Mouse (Mus musculus) spleen, postnatal 4 days (tissue): ENCODE results near the gene Hist1h1b.
"Not testable (repeated sequence)": the region's sequence is repeated elsewhere in the genome, so short reads cannot be mapped to it uniquely, and the experiment has no call there.

Experiments
- DNase-seq, 2 experiments: peaks; one replicate each; pipeline ENCODE4 v3.0.0; 2022; ENCODE audit warnings: low spot score in 2 of 2

Gene Hist1h1b

DNA sequence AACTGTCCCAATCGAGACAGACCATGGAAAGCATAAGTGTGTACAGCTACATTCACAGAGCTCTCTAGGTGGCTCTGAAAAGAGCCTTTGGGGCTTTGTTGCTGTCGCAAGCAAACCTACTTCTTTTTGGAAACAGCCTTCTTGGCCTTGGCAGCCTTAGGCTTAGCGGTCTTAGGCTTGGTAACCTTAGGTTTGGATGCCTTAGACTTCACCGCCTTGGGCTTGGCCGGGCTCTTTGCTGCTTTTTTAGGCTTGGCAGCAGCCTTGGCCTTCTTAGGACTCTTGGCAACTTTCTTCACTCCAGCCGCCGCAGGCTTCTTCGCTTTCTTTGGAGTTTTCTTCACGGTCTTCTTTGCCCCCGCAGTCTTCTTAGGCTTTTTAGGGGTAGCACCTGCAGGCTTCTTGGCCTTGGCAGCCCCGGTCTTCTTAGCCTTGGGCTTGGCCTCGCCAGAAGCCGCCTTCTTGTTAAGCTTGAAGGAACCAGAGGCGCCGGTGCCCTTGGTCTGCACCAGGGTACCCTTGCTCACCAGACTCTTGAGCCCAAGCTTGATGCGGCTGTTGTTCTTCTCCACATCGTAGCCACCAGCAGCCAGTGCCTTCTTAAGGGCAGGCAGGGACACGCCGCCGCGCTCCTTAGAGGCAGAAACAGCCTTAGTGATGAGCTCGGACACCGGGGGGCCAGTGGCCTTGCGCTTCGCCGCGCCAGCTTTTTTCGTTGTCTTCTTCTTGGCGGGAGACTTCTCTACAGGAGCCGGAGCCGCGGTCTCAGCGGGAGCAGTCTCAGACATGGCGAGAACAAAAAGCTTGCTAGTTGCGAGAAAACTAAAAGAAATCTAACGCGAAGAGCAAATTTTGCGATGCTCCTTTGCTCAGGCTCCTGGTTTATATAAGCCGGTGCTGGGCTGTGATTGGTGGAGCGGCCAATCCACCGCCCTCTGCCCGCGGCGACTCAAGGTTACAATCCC, at the start of gene Hist1h1b:
Hist1h1b (minus strand) TSS at position 859 of the 965 bp plus-strand sequence.
- DNase-seq, result peak; percentile 88 to 95

DNA sequence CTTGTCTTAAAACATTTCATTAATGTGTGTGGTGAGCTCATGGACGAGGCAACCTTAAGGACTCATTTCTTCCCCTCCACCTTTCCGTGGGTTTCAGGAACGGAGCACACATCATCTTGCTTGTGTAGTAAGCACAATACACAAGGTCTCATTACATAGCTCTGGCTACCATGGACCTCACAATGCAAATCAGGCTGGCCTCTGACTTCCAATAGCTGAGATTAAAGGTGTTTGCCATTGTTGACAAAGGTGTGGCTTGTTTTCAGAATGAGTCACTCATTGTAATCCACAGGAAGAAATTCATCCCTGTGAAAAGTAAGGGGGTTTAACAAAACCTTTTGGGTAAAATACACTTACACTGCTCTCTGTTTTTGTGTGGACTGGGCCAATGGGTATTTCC, 48.1 kb upstream of the Hist1h1b start:
- DNase-seq, result peak in 1 of 2 experiments; percentile 35

DNA sequence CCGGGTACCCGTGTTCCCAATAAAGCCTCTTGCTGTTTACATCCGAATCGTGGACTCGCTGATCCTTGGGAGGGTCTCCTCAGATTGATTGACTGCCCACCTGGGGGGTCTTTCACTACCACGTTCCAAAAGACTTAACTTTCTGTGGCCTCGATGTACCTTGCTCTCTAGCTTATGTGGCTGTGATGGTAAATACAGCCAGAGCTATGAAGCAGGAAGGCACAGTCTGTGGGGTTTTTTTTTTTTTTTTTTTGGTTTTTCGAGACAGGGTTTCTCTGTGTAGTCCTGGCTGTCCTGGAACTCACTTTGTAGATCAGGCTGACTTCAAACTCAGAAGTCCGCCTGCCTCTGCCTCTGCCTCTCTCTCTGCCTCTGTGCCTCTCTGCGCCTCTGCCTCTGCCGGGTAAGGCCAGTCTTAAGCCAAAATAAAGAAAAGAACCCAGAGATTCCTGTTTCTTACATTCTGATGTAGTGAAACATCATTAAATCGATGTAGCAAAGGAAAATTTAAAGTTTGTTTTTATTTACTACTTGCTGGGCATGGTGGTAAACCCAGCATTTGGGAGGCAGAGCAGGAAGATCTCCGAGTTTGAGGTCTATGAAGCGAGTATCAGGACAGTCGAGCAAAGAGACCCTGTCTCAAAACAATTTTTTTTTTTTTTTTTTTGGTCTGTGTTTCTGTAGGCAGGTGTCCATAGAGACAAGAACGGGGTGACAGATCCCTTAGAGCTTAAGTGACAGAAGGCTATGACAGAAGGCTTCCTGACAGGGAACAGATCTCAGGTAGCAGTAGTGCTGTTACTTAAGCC, 39.9 kb upstream of the Hist1h1b start:
- DNase-seq, result not testable (repeated sequence)

DNA sequence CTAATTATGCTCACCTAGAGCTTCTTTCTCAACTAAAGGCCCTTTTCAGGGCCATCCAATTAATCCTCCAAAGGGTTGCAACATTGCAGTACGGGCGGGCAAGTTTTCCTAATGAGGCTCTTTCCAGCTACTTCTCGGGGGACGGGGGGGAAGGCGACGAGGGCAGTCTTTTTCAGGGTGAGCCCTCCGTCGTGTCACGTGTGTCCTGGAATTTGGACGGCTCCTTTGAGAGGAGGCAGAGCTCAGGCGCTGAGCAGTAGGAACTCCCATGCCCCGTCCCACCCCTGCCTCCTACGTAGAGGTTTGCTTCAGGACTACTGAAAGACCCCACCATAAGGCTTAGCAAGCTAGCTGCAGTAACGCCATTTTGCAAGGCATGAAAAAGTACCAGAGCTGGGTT, 31.7 kb upstream of the Hist1h1b start:
- peak; percentile 26 to 59 for DNase-seq

DNA sequence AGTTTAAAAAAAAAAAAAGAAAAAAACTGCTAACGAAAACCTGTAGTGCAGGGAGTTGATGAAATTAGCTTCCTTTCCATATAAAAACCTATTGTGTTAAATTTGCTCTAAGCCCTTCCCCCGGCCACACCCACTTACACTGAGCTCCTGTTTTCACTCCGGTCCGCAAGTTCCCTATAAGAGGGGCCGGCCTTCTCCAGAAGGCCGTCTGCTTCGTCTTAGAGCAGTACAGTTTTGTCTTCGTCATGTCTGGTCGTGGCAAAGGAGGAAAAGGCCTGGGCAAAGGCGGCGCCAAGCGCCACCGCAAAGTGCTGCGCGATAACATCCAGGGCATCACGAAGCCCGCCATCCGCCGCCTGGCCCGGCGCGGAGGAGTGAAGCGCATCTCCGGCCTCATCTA, 31.1 kb upstream of the Hist1h1b start, which contains the start of gene Hist1h4m:
Hist1h4m (plus strand) TSS at position 208 of the 400 bp plus-strand sequence.
- peak; percentile 64 to 78 for DNase-seq

DNA sequence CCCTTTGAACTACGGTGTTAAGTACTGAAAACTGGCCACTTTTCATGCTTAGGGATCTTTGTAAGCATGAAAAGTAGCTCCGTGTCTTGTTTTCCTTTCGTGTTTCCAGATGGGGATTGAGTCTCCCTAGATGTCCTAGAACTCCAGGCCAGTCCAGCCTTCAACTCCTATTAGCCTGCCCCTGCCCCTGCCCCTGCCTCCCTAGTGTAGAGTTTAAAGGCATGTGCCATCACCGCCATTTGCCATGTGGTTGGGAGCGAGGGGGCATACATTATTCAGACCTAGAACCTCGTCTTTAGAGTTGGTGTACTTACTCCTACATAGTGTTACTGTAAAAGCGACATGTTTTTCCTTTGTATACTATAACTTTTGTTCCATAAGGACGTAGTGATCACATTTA, 30.6 kb upstream of the Hist1h1b start:
- not testable (repeated sequence) for DNase-seq

DNA sequence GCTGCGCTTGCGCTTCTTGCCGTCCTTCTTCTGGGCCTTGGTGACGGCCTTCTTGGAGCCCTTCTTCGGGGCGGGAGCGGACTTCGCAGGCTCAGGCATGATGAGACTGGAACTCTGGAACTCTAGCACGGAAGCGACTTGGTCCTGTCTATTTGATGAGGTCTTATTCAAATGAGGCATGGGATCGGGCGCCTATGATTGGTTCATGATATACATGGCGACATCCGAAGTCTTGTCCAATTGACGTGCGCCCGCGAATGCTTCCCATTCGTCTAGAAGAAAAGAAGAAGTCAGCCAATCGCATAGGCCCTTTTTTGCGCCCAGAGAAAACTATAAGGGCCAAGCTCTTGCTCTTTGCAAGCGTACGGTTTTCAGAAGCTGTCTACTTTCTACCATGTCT, 29.6 kb upstream of the Hist1h1b start, which contains the start of the genes Hist1h2bq and Hist1h2ao:
Hist1h2bq (minus strand) TSS at position 125 of the 400 bp plus-strand sequence.
Hist1h2ao (plus strand) TSS at position 393 of the 400 bp plus-strand sequence.
- DNase-seq, result not testable (repeated sequence)

DNA sequence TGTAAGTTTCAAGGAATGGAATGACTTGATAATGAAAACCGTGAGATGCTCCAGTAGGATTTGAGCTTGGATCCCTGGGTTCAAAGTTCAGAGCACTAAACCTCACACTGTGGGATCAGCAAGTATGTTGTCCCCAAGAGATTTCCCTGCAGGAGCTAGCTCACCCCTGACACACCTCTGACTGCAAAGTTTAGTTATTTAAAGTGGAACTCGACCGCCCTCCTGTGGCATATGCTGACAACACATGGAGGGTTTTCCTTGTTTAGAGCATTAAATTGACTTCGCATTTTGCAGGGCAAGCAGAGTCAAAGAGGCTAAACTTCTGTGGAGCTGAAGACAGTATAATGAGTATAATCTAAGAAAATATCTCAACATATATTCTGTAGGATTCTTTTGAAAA, 22.6 kb upstream of the Hist1h1b start:
- not testable (repeated sequence) for DNase-seq

DNA sequence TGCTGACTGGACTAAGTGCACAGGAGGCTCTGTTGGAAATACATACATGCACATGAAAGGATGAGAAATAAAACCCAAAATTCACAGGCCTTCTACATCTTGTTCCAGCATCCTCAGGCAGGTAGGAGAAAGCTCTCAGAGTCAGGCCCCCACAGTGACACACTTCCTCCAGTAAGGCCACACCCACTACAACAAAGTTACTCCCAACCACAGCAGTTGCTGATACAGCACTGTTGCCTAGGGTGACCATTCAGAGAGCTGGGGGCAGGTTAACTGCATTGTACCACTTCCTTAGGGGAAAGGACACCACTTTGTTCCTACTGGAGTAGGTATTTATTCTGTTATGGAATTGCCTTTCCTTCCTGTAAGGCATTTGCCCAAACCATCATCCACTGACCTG, 16.7 kb upstream of the Hist1h1b start:
- DNase-seq, result not testable (repeated sequence)

DNA sequence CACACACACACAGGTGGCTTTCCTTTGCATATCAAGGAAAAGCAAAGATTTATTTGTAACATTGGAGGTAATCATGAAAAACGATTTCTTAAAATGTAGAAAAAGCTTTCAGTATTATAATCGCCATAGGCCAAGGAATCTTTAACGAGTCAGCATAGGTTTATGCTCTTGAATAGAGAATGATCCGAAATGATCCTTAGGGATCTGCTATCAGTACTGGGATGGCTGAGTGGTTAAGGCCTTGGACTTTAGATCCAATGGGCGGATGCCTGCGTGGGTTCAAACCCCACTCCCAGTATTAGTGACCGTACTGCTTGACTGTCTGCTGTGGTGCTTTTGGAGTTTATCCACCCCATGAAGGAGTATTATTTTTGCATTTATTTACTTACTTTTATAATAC, 15.2 kb upstream of the Hist1h1b start:
- DNase-seq, result no peak

DNA sequence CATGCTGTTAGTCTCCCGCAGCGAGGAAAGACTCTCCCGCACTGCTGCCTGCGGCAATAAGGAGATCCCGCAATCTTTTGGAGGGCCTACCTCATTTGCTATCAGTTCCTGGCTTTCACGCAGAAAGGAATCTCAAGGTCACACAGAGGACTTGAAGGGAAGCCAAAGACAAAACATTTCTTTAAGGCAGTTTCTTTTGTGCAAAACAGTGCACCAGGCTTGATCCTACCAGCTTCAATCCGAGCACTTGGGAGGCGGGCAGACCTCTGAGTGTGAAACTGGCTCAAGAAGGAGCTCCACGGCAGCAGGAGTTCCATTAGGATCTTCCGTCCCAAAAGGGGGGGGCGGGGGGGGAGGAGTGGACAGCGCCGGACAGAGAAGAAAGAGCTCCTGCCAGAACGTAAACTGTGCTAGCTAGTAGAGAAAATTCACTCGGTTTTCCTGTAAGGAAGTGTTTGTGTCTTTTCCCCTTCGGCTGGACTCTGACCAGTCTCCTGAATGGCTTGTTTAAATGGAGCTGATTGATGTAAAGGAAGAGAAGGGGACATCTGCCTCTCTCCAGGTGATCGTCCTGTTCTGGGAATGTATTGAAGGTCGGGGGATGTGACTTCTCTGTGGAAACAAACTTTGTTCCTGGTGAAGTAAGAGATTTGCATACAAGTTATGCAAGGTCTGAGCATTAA, 10.3 kb upstream of the Hist1h1b start:
- no peak for DNase-seq

DNA sequence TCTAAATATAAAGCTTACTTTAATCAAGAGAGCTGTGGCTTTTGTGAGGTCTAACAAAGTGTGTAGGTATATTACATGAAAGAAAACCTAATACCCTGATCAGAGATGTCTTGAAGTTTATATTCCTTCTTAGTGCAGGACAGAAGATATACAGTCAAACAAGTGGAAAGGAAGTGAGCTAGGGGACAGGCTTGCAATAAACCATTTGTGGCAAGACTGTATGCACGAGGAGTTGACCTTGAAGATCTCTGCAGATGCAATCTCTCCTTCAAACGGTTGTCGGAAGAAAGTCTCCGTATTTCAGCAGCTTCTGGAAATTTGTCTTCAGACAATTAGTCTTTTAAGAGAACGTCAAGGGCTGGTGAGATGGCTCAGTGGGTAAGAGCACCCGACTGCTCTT, 9.5 kb upstream of the Hist1h1b start:
- no peak for DNase-seq

DNA sequence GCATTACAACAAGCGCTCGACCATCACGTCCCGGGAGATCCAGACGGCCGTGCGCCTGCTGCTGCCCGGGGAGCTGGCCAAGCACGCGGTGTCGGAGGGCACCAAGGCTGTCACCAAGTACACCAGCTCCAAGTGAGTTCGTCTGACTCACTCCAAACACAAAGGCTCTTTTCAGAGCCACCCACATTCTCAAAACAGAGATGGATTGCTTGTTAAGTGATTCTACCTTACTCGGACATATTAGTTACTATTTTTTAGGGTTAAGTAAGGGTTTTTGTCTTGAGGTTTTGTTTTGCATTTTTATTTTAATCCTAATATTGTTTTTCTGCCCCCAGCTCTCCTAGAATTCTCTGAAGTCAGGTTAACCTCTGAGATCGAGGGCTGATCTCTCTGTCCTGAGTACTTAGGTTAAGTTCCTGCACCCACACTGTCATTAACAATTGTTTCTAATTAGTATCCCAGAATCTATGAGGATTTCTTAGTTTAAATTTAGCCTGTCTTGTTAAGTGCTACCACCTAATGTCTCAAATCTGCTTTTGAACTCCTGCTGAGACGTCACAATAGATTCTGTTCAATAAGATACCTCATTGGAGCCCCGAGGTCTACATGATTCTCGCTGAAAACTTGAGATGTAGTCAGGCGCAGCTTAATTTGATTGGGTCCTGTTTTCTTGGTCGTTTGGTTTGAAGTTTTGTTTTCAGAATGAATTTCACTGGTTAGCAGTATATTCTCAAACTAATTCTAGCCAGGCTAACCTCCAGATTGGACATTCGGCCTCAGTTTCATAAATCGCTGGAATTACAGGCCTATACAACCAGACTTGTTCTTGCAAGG, 7.6 kb upstream of the Hist1h1b start:
- DNase-seq, result no peak

DNA sequence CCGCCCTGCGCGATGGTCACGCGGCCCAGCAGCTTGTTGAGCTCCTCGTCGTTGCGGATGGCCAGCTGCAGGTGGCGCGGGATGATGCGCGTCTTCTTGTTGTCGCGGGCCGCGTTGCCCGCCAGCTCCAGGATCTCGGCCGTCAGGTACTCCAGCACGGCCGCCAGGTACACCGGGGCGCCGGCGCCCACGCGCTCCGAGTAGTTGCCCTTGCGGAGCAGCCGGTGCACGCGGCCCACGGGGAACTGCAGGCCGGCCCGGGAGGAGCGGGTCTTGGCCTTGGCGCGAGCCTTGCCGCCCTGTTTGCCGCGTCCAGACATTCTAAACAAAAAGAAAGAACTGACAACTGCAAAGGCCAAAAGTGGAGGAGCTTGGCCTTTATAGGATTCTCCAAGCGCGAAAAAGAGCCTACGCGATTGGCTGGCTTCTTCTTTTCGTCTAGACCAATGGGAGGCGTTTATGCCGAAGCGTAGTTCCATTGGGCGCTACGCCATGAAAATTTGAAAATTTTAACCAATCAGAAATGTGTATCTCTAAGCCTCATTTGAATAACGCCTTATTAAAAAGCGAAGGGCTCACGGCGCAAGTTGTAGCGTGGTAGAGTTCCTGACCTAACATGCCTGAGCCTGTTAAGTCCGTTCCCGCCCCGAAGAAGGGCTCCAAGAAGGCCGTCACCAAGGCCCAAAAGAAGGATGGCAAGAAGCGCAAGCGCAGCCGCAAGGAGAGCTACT, 6.6 kb upstream of the Hist1h1b start, which contains the start of the genes Hist1h2an and Hist1h2bp:
Hist1h2an (minus strand) TSS at position 320 of the 731 bp plus-strand sequence.
Hist1h2bp (plus strand) TSS at position 563 of the 731 bp plus-strand sequence.
- peak; percentile 86 to 91 for DNase-seq

DNA sequence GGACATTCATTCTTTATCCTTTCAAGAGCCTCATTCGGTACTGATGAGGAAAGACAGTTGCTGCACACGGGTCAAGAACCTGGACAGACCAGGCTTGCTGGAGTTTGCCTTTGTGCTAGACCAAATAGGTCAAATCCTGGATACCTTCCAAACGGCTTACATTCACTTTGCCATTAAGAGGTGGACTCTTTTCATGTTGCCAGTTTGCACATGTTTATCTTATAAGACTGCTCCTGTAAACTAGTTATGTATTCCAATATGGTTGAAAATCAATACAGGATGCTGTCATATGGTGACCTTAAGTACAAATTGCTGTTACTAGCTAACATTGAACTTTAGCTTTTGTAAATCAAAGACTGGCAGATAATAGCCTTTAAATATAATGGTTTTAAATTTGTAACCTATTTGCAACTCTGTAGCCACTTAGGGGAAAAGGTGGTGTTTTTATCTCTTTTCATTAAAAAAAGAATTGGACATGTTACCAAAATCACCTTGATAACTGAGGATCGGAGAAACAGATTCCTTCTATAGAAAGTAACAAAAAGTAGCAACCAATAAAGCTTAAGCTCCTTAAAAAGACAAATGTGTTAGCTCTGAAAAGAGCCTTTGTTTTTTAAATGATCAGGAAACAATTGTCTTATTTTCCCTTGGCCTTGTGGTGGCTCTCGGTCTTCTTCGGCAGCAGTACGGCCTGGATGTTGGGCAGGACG, 5.9 kb upstream of the Hist1h1b start:
- peak in 1 of 2 experiments; percentile 32 for DNase-seq

DNA sequence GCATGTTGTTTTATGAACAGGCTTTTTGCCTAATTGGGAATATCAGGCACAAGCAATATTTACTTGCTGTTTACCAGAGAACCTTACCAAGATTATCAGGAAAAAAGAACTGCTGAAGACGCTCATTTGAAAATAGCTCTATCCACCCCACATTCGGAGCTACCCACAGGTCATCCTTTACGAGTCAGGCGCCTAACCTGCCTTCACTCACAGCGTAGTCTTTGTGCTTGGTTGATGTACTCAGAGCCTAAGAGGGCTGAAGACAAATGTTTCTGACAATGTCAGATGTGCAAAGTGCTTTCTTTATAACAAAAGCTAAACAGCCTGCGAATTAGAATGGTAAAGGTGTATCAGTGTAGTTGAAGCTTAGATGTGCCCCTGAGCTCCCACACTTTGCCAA, 3.9 kb upstream of the Hist1h1b start:
- peak in 1 of 2 experiments; percentile 16 for DNase-seq

DNA sequence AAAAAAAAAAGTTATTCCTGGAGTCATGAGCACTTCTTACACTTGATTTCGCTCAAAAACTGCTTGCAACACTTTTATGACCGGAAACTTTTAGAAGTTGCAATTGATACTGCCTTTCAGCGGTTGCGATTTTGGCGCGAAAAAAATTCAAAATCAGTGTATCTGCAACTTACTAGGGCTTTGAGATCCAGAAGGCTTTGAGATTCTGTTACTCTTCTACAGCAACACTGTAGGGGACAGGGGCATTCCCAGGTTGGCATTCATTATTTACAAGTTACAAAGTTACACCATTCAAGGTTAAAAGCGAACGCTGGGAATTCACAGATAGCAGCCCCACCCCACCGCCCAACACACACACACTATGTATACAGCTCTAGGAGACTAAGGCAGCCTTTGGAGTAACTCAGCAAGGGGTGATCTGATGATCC, 3.3 kb upstream of the Hist1h1b start:
- peak; percentile 64 to 76 for DNase-seq

DNA sequence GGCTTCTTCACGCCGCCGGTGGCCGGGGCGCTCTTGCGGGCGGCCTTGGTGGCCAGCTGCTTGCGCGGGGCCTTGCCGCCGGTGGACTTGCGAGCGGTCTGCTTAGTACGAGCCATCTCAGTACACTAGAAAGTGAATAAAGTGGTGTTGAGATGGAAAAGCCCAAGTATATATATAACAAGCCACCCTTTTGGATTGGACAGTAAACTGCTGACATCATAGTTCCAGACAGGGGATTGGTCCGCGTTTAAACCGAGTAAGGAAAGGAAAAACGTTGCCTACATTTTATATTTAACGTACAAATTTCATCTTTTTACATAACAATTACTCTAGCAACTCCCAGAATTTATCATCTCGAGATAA, 2.8 kb upstream of the Hist1h1b start, which contains the start of gene Hist1h3i:
Hist1h3i (minus strand) TSS at position 116 of the 363 bp plus-strand sequence.
- peak; percentile 74 to 86 for DNase-seq
